Mouse (Mus musculus) kidney, postnatal 4 days (tissue): ENCODE results near the gene Jdp2.
A peak's percentile ranks its signal among the peaks of the same experiment; 100 is the strongest.

Experiments used
- DNase-seq, 2 experiments: peaks; one replicate each; pipeline ENCODE4 v3.0.0; 2021; ENCODE audit warnings: mixed read lengths in 2 of 2

The Jdp2 gene

GRCm38 (mm10) chr12:85602153-85602552, 3.3 kb downstream of the Jdp2 start:
- no peak for DNase-seq

GRCm38 (mm10) chr12:85602811-85603210, 4.0 kb downstream of the Jdp2 start:
- DNase-seq: no peak

GRCm38 (mm10) chr12:85603767-85604166, 4.9 kb downstream of the Jdp2 start:
- DNase-seq: no peak

GRCm38 (mm10) chr12:85604301-85604998, 5.6 kb downstream of the Jdp2 start:
- DNase-seq: peak; percentile 50 to 63

GRCm38 (mm10) chr12:85607519-85608449, 9.0 kb downstream of the Jdp2 start:
- DNase-seq: peak in 1 of 2 experiments; percentile 61

DNA sequence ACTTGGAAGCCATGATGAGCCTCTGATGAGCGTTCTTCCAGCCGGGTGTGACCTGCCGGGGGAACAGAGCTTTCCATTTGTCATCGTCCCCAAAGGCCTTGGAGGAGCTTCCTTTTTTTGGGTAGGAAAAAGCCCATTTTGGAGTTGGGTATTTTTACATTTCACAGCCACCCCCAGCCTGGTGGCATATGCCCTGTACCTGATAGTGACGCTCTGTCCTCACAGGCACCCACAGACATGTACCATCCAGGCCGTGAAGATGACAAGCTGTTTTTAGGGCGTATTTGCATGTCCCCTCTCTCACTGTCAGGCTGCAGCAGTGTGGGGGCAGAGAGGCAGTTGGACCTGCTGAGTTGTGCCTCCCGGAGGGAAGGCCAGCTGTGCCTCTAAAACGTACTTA, 11.3 kb downstream of the Jdp2 start:
- DNase-seq: no peak

GRCm38 (mm10) chr12:85614090-85614489, 15.3 kb downstream of the Jdp2 start:
- no peak for DNase-seq

DNA sequence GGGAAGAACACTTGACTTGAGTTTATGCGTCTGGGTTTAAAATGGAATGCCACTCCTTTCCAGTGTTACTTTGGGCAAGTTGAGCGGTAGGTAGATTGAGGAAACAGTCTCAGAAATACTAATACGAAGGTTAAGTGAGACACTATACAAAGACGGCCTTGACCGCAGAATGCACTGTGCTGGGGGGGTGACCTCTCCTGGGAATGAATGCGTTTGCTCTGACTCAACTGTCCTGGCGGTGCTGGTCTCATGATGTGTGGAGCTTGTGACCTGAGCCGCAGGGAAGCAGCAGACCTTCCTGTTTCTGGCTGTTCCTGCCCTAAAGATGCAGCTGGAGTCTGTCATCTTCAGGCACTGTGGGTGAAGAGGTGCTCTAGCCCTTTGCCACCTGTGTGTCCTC, 16.7 kb downstream of the Jdp2 start:
- DNase-seq: no peak

DNA sequence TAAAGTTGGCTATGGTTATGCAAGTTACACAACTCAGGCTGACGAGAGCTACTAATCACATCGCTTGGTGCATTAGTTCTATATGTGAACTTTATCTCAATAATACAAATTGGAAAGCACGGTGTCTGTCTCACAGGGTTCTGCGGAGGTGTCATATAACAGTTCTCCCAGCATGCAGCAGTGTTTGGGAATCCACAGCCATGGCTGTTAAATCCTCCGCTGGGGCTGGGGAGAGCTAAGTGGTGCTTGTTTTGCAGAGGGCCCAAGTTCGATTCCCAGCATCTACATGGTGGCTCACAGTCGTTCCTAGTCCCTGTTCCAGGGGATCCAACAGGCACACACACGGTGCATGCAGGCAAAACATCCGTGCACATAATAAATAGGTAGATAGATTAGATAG, 19.1 kb downstream of the Jdp2 start:
- DNase-seq: no peak

DNA sequence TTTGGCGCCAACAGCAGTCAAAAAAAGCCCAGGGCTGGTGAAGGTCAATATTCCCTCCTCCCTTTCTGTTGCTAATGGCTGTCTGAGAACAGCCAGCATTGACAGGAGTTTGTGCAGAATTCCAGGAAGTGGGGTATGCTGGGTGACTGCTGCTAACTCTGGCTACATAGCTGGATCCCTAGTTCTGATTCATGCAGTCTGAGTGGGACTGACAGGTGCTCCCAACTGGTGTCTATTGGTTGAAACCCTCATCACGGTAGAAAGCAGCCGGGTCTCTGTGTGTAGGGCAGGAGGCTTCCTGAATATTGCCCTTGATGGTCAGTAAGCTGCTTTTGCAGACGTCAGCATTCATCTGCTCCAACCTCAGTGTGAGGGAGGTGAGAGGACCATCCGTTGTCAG, 19.6 kb downstream of the Jdp2 start:
- DNase-seq: no peak

DNA sequence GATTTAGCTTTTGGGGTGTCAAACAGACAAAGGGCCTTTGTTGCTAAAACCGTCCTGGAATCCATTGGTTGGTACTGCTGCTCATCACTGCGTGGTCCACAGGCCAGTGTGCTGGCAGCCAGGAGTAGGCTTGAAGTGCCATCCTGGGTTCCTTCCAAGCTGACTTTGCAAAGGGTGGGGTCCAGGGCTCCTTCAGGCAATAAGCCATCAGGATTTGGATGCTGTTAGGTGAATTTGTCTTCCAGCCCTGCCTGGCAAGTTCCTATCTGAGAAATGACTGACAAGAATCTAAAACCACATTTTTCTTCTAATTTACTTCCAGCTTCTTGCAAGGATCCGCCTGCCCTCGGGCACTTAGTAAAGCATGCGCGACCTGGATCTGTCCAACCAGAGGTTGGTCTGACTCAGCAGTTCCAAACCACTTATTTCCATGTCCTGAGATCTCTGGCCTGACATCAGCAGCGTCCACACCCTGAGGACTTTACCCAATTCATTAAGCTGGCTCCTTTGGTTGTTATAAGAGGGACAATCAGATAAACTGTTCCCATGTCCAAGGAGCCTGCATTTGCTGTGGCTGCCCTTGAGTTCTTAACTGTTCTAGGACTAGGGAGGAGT, 20.6 kb downstream of the Jdp2 start:
- DNase-seq: no peak

GRCm38 (mm10) chr12:85619898-85620443, 21.1 kb downstream of the Jdp2 start:
- no peak for DNase-seq

DNA sequence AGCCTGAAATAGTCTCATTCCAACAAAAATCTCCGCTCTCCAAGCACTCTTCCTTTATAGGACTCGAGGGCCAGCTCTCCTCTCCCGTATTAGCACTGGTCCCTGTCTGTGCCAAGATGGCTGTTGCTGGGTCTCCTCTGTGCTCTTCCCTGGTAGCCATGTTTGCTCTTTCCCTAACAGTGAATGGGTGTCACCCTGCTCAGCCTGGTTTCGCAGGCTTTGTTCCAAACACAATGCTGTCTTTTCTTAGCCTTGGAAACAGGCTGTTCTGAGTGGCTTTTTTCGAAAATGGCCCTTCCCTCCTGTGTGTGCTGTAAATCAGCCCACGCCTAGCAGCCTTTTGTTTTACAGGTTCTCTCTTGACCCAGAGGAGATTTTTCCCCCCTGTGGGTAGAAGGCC, 22.2 kb downstream of the Jdp2 start:
- no peak for DNase-seq

GRCm38 (mm10) chr12:85621673-85622072, 22.8 kb downstream of the Jdp2 start:
- no peak for DNase-seq

DNA sequence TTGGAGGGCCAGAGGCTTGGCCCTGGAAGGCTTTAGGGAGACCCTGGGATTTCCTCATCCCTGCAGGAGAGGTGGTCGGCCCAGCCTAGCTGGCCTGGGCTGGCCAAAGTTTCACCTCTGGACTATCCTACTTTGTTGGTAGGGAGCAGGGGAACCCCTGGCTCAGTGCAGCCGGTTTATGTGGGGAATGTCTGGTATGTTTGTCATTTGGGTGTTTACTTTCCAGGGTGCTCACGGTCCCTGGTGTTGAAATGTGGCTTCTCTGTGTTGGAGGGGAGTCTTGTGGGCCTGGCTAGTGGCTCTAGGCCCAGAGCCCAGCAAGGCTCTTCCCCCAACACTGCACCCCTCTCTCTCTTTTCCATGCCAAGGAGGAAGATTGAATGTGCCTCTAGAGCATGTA, 24.9 kb downstream of the Jdp2 start:
- no peak for DNase-seq

GRCm38 (mm10) chr12:85624652-85625051, 25.8 kb downstream of the Jdp2 start:
- DNase-seq: no peak

DNA sequence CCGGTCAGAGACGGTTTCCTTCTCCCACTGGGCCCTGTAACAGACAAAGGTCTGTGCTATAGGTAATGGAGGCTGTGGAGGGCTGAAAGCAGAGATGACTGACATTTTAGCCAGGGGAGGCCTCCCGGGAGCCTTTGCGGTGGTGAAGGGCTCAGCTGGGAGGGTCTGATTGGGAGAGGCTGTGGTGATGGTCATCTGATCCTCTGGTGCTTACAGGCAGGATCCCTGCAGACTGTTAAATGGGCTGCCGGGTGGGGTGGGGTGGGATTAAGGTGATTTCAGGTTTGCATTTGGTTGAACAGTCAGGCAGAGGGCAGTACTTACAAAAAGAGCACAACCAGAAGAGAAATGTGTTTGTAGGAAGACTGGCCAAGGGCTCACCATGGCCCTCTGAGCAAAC, 27.0 kb downstream of the Jdp2 start:
- DNase-seq: no peak

DNA sequence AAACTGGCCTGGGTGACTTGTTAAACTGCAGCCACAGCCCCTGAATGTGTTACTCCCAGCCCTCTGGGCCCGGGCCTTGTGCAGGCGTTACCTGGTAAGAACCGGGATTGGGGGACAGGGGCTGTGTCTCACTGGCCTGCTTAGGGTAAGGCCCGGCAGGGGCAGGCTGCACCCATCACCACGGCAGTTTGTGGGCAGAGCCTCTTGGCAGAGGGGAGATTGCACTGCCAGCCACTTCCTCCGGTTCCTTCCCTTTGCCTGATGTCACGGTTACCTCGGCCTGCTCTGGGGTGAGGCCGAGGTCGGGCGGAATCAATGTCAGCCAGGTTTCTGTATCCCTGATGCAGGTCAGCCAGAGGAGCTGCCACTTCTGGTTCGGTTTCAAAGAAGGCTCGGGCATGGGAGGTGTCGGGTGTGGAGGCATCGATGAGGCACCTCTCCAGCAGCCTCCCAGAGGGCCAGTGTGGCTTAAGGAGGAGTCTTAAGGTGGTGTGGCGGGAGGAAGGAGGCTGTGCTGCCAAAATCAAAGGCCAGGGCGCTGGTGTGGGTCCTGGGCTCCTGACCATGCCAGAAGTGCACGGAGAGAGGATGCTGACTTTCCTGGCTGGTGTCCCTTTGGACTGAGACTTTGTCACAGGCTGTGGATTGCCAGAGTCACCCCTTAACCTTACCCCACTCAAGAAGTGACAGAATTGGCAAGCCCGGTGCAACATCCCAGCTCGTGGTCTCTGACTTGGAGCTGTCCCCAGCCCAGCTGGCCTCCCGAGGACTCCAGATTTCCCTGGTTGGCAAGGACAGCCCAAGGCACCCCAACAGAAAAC, 31.0 kb downstream of the Jdp2 start:
- DNase-seq: no peak

- no peak for DNase-seq
Observed at GRCm38 (mm10) chr12:85631196-85631595, 32.4 kb downstream of the Jdp2 start.

DNA sequence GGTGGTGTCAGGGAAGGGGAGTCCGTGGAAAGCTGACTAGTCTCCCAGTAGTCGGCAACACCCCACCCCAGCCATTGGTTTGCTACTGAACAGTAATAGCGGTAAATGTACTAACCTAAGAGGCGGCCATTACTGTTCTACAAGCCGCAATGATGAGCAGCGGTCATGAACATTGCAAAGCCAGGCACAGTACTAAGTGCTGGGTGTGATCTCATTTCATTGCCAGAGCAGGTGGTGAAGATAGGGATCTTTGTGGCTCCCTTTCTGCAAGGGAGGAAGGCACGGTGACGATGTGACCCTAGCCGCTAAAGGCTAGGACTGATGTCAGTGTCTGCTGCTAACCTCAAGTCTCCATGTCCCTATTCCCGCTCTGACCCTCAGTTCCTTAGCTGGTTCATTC, 33.5 kb downstream of the Jdp2 start:
- DNase-seq: no peak

DNA sequence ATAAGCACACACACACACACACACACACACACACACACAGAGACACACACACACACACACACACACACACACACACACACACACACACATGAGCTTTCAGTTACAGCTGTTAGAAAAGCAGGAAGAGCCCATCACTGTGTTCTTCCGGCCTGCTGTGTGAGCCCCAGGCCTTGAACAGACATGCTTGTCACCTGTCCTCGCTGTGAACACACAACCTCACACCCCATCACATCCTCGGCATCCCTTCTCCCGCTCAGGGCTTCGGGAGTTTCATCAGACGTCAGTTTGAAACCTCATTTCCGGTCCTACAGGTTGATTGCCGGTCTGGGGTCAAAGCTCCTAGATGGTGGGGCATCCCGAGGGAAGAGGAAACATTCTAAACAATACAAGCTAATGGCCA, 39.1 kb downstream of the Jdp2 start:
- DNase-seq: no peak

DNA sequence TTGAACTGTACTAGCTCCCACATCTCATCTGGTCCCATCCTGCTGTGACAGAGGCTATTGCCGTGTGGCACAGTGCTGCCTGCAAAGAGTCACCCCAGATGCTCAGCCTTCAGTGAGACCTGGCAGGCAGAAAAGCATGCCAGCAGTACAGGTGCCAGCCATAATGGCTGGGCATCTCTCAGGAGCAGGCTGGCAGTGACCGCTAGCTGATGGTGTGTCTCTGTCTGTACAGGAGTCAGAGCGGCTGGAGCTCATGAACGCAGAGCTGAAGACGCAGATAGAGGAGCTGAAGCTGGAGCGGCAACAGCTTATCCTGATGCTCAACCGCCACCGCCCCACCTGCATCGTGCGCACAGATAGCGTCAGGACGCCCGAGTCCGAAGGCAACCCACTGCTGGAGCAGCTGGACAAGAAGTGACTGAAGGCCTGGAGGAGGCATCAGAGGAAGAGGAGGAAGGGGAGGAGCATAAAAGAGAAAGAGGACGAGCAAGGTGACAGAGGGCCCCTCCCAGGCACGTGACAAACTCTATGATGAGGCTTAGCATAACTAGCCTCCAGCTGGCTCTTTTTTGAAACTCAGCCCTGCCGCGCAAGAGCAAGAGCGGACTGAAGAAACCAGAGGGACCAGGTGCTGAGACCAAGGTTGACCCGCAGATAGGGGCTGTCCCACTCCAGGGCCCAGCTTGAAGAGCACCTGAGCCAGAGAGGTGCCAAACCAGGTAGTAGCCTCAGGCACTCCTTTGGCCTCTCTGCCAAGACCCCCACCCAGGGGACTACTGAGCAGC, 39.9 kb downstream of the Jdp2 start:
- DNase-seq: no peak
